ENCODE assay signal across 19 mouse cellular contexts in genomic region chr10:9586328-9586727, GRCm38 (mm10).
DNase-seq lines count a peak whose midpoint lies in the region; ATAC-seq lines count a peak whose summit lies in the region.
"Had no signal": no experiment of that assay in that cellular context is flagged by ENCODE, and none has a peak within 500 bp of the region (broad histone marks: within the 10 kb centered on the region; RNA-seq: fewer than 3 reads in every experiment).

No protein-coding gene starts in this region.

- no peak overlapping the region for H3K9ac ChIP-seq in limb, embryonic 15.5 days
- H3K9ac ChIP-seq in midbrain, embryonic 11.5 days (ENCODE audit: low read length): no peak overlapping the region
- H3K9ac ChIP-seq: heart, embryonic 13.5 days; hindbrain, embryonic 12.5 days; liver, embryonic 12.5 days; lung, embryonic 15.5 days; neural tube, embryonic 13.5 days had no signal

- H3K4me2 ChIP-seq in limb, embryonic 15.5 days: no peak overlapping the region
- H3K4me2 ChIP-seq in midbrain, embryonic 11.5 days: no peak overlapping the region
- H3K4me2 ChIP-seq: heart, embryonic 13.5 days; hindbrain, embryonic 12.5 days; liver, embryonic 12.5 days; lung, embryonic 15.5 days; neural tube, embryonic 13.5 days had no signal

- 39% methylated on average over 5 of the region's 5 CpGs for WGBS in limb, embryonic 15.5 days
- 81% methylated on average over 5 of the region's 5 CpGs for WGBS in midbrain, embryonic 11.5 days

- 0 out of 2 replicates have a peak, but pooled peaks cover 2% of the 10 kb centered on the region for H3K4me1 ChIP-seq in limb, embryonic 15.5 days
- no peaks in the 10 kb centered on the region for H3K4me1 ChIP-seq in midbrain, embryonic 11.5 days (ENCODE audit: control insufficient read depth, insufficient read depth, low read length)
- H3K4me1 ChIP-seq: heart, embryonic 13.5 days; hindbrain, embryonic 12.5 days; liver, embryonic 12.5 days; lung, embryonic 15.5 days; megakaryocyte, embryonic 14.5 days; neural tube, embryonic 13.5 days had no signal

- peak overlapping the region; percentile 57; the same call in 1 of the 2 replicates for H3K27ac ChIP-seq in limb, embryonic 15.5 days
- H3K27ac ChIP-seq in midbrain, embryonic 11.5 days (ENCODE audit: low read depth, low read length): no peak overlapping the region
- H3K27ac ChIP-seq: heart, embryonic 13.5 days; hindbrain, embryonic 12.5 days; liver, embryonic 12.5 days; lung, embryonic 15.5 days; neural tube, embryonic 13.5 days; stomach, postnatal 0 days had no signal

- no peak overlapping the region for H3K4me3 ChIP-seq in limb, embryonic 15.5 days
- H3K4me3 ChIP-seq in midbrain, embryonic 11.5 days (ENCODE audit: low read depth, low read length): no peak overlapping the region
- H3K4me3 ChIP-seq: heart, embryonic 13.5 days; hindbrain, embryonic 12.5 days; liver, embryonic 12.5 days; lung, embryonic 15.5 days; megakaryocyte, embryonic 14.5 days; neural tube, embryonic 13.5 days had no signal

- no peaks in the 10 kb centered on the region for H3K36me3 ChIP-seq in limb, embryonic 15.5 days
- no peaks in the 10 kb centered on the region for H3K36me3 ChIP-seq in midbrain, embryonic 11.5 days (ENCODE audit: control insufficient read depth, insufficient read depth, low read length)
- H3K36me3 ChIP-seq: heart, embryonic 13.5 days; hindbrain, embryonic 12.5 days; liver, embryonic 12.5 days; lung, embryonic 15.5 days; neural tube, embryonic 13.5 days had no signal

- H3K27me3 ChIP-seq in limb, embryonic 15.5 days: no peaks in the 10 kb centered on the region
- no peaks in the 10 kb centered on the region for H3K27me3 ChIP-seq in midbrain, embryonic 11.5 days (ENCODE audit: control insufficient read depth, insufficient read depth, low read length)
- H3K27me3 ChIP-seq: heart, embryonic 13.5 days; hindbrain, embryonic 12.5 days; liver, embryonic 12.5 days; lung, embryonic 15.5 days; megakaryocyte, embryonic 14.5 days; neural tube, embryonic 13.5 days had no signal

- no peaks in the 10 kb centered on the region for H3K9me3 ChIP-seq in limb, embryonic 15.5 days
- no peaks in the 10 kb centered on the region for H3K9me3 ChIP-seq in midbrain, embryonic 11.5 days (ENCODE audit: control insufficient read depth, low read length)
- H3K9me3 ChIP-seq: heart, embryonic 13.5 days; hindbrain, embryonic 12.5 days; liver, embryonic 12.5 days; lung, embryonic 15.5 days; megakaryocyte, embryonic 14.5 days; neural tube, embryonic 13.5 days had no signal

- peak; percentile 40 for DNase-seq in layer of hippocampus, adult 9-11 months
- DNase-seq in layer of hippocampus, postnatal 10 days (ENCODE audit: low spot score in 2 of 2): no peak
- peak; percentile 67 to 77 for DNase-seq in frontal cortex, adult 2 months (ENCODE audit: extremely low spot score in 1 of 2, low spot score in 1 of 2)
- no peak for DNase-seq in heart, postnatal 25 days (ENCODE audit: low spot score)
- no peak for DNase-seq in midbrain, embryonic 11.5 days (ENCODE audit: low spot score, missing footprints)
- DNase-seq: adrenal gland, adult 8-10 months; cerebellum, adult 2 months; kidney, postnatal 14 days; thymus, postnatal 36 days had no signal

- peak; percentile 69; the same call in 1 of the 2 replicates for ATAC-seq in limb, embryonic 15.5 days (ENCODE audit: insufficient number of reproducible peaks, low FRiP score, low TSS enrichment, low read depth)
- no peak for ATAC-seq in inflammation-experienced regulatory T-cells, adult 6 months
- ATAC-seq in midbrain, embryonic 11.5 days (ENCODE audit: low FRiP score): no peak
- ATAC-seq: intestine, postnatal 0 days; liver, embryonic 12.5 days had no signal

- intact Hi-C loops in heart, postnatal 25 days (cut with DNase I): no loop called here

Comparison
In these comparisons a context has a peak if more than half of its experiments do, and no peak if none do; other contexts are left out.
1. DNase-seq: peak in layer of hippocampus, adult 9-11 months (single experiment) and frontal cortex, adult 2 months (2 of 2); none in layer of hippocampus, postnatal 10 days (0 of 2), heart, postnatal 25 days (single experiment) and midbrain, embryonic 11.5 days (single experiment).